Comparison of ENCODE assay signal across 22 mouse cellular contexts in genomic region chr19:16045261-16045660, GRCm38 (mm10).
A peak's percentile ranks its signal among the peaks of the same experiment; 100 is the strongest.
DNase-seq lines count a peak whose midpoint lies in the region; TF ChIP-seq lines count a peak whose summit lies in the region.
"Had no signal": no experiment of that assay in that cellular context is flagged by ENCODE, and none has a peak within 500 bp of the region (broad histone marks: within the 10 kb centered on the region; RNA-seq: fewer than 3 reads in every experiment).

No protein-coding gene starts in this region.

- no peak for DNase-seq in gastrocnemius, adult 2 months
- no peak for DNase-seq in gastrocnemius, adult 8-10 months (ENCODE audit: low spot score in 2 of 2)
- no peak for DNase-seq in urinary bladder, postnatal 25 days (ENCODE audit: low spot score)
- DNase-seq: adrenal gland, adult 8-10 months; adrenal gland, postnatal 14 days; adrenal gland, postnatal 36 days; B cell, adult 2 months; cerebellum, adult 11 months; cerebellum, adult 18-20 months; cerebellum, adult 8-10 months; cerebellum, adult 9-11 months; cerebellum, postnatal 14 days; cerebellum, postnatal 36 days; embryo, embryonic 11 days had no signal

- intact Hi-C loops in gastrocnemius, adult 2 months (cut with DNase I): no loop called here

- no peaks in the 10 kb centered on the region for H3K36me3 ChIP-seq in macrophage (ENCODE audit: inconsistent target)
- H3K36me3 ChIP-seq: embryonic facial prominence, embryonic 13.5 days; embryonic facial prominence, embryonic 15.5 days; forebrain, embryonic 10.5 days; forebrain, embryonic 12.5 days; G1E had no signal

- H3K79me2 ChIP-seq in macrophage (ENCODE audit: inconsistent target): no peaks in the 10 kb centered on the region

- no peak for TF ChIP-seq POLR2A in bone marrow macrophage, adult 2 months (IDR thresholded peaks at IDR 0.05; ENCODE audit: borderline replicate concordance, low read depth, low read length)

- WGBS in macrophage (ENCODE audit: missing documents): 94% methylated on average over 3 of the region's 3 CpGs

- H3K4me1 ChIP-seq in bone marrow macrophage, adult 2 months (ENCODE audit: control insufficient read depth, insufficient read depth, low read length): peaks cover 41% of the 10 kb centered on the region
- H3K4me1 ChIP-seq: embryonic facial prominence, embryonic 13.5 days; embryonic facial prominence, embryonic 15.5 days had no signal

- peak overlapping the region; percentile 38 for H3K27ac ChIP-seq in gastrocnemius, adult 2 months
- peak overlapping the region; percentile 81; the same call in 1 of the 2 replicates for H3K27ac ChIP-seq in bone marrow macrophage, adult 2 months (ENCODE audit: insufficient read depth, low read depth, low read length)
- H3K27ac ChIP-seq in macrophage: peak overlapping the region; percentile 73
- H3K27ac ChIP-seq: embryonic facial prominence, embryonic 13.5 days; embryonic facial prominence, embryonic 15.5 days; forebrain, embryonic 10.5 days; forebrain, embryonic 12.5 days had no signal

- no peak overlapping the region for H3K4me3 ChIP-seq in gastrocnemius, adult 2 months
- no peak overlapping the region for H3K4me3 ChIP-seq in bone marrow macrophage, adult 2 months (ENCODE audit: insufficient read depth, low read length)
- H3K4me3 ChIP-seq in macrophage (ENCODE audit: inconsistent target): no peak overlapping the region
- H3K4me3 ChIP-seq: embryonic facial prominence, embryonic 13.5 days; embryonic facial prominence, embryonic 15.5 days; erythroblast, embryonic 14.5 days; forebrain, embryonic 10.5 days; forebrain, embryonic 12.5 days had no signal

- no peak for TF ChIP-seq CTCF in gastrocnemius, adult 2 months (IDR thresholded peaks at IDR 0.05)
- no peak for TF ChIP-seq CTCF in bone marrow macrophage, adult 2 months (IDR thresholded peaks at IDR 0.05; ENCODE audit: low read depth, low read length)
